Mouse (Mus musculus): ENCODE results near the gene Plekha7. TPM values are rescaled to one million over a fixed set of nuclear protein-coding genes. Genes with fewer than 3 reads are reported as not detected.

Plekha7 gene
- total RNA-seq, 2 experiments from 2014 or later: 0.16 to 0.18 TPM

DNA sequence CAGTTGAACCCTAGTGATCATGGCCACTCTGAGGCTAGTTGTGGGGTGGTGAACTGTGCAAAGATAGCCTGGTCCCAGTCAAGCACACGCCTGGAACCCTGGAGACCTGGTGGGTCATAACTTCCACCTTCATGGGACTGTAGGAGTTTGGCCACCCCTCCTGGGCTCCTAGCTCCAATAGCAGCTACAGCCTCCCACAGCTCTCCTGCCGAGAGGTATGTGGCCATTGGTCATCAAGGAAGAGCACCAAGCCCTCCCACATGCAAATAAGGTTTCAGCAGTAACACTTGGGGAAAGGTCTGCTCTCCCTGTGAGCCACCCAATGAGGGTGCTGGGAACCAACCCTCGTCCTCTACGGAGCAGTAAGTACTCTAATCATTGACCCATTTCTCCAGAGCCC lies 55.7 kb downstream of the Plekha7 start:
- no peak for ATAC-seq (ENCODE audit: poor library complexity, severe bottlenecking)

DNA sequence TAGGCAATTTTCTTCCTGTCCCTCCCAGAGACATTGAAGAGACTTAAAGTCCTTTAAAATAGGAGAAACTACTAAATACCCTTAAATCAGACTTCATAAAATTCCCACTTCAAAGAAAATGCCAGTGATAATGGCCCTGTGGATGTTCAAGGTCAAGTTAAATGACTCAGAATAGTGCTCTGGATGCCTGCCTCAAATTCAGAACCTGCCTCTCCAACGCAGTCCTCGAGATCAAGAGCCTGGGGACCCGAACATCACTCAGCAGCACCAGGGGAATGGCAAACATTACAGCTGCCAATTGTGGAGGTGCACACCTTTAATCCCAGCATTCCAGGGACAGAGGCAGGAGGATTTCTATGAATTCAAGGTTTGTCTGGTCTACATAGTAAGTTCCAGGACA lies 56.7 kb downstream of the Plekha7 start:
- no peak for ATAC-seq (ENCODE audit: poor library complexity, severe bottlenecking)

DNA sequence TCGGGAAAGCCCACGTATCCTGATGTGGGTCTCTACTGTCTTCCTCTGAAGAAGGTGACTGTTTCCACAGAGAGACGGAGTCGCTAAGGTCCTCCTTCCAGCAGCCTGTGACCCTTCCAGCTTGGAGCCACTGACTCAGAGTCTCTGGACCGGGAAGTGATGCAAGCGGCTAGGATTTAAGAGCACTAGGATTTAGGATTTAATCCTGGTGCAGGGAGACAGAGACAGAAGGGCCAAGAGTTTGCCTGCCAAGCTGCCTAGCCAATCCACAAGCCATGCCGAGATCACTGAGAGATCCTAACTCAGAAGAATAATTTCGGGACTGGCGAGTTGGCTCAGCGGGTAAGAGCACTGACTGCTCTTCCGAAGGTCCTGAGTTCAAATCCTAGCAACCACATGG lies 59.6 kb downstream of the Plekha7 start:
- no peak for ATAC-seq (ENCODE audit: poor library complexity, severe bottlenecking)

DNA sequence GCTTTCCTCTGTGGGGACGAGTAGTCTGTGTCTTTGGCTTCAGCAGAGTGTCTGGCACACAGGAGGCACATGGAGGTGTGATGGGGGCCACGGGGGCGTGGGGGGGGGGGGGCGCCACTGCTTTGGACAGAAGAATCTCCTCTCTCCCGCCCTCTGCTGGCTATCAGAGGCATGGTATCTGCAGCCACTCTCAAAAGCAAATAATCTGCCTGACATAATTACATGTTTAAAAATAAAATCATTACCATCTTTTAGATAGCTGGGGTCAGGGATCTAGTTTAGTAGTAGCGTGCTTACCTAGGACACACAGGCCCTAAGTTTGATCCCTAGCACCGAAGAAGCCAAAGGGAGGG lies 60.8 kb downstream of the Plekha7 start:
- no peak for ATAC-seq (ENCODE audit: poor library complexity, severe bottlenecking)

DNA sequence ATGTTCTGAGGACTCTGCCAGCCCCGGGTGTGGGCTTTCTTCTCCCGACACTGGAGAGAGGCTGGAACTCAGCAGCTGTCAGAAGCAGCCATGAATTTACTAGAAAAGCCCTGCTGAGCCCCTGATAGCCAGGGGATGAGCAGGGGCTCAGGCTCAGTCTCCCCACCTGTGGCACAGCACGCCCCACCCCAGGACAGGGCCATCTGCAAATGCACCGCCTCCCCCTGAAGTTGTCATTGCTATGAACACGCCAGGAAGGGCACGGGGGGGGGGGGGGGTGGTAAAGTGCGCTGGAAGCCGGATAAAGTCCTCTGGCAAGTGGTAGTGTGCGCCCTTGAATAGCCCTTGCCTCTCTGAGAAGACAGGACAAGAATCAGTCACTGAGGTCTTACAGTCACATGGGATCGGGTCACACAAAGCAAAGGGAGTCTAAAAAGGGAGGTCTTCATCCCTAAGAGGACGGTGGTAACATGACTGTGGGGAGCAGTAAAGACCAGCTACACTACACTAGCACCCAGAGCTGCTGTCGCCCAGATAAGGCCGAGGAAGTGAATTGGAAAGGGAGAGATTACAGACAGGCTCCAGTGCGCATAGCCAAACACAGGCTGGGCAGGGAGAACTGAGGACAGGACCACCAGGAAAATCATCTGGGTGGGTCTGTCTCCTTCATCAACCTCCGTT lies 61.3 kb downstream of the Plekha7 start:
- no peak for ATAC-seq (ENCODE audit: poor library complexity, severe bottlenecking)

DNA sequence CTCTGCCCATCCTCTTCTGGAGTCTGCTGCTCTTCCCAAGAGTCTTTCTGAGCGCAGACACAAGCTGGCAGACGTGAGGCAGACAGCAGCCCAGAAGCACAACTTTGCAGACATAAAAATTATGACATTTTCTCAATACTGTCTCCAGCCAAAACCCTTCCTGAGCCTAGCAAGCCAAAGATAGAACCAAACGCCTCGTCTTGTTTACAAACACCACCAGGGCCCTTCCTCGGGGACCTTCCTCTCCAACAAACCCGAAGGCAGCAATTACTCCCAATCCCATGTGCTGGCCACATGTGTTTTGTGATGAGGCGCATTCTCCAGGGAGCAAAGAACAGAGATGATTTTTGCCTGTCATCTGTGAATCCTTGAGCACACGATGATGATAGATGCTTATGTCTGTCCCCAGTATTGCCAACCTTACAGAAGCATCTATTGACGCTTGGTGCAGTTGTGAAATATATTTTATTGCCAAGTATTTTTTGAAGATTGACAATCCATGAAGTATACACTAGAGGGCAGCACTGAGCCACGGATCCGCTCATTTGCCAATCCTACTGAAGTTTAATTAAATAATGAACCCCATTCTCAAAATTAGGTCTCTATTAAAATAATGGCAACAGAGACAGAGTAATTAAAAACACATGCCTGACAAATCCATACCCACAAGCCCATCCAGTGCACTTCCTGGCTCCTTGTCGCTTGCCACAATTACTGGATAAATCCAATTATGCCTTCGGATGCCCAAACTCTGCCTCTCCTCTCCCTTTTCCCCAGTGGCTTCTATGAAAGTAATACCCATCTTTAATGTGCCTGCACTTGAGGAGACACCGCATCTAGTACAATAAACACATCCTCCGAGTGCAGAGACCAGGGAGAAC lies 62.1 kb downstream of the Plekha7 start:
- ATAC-seq (ENCODE audit: poor library complexity, severe bottlenecking): peak; percentile 67

DNA sequence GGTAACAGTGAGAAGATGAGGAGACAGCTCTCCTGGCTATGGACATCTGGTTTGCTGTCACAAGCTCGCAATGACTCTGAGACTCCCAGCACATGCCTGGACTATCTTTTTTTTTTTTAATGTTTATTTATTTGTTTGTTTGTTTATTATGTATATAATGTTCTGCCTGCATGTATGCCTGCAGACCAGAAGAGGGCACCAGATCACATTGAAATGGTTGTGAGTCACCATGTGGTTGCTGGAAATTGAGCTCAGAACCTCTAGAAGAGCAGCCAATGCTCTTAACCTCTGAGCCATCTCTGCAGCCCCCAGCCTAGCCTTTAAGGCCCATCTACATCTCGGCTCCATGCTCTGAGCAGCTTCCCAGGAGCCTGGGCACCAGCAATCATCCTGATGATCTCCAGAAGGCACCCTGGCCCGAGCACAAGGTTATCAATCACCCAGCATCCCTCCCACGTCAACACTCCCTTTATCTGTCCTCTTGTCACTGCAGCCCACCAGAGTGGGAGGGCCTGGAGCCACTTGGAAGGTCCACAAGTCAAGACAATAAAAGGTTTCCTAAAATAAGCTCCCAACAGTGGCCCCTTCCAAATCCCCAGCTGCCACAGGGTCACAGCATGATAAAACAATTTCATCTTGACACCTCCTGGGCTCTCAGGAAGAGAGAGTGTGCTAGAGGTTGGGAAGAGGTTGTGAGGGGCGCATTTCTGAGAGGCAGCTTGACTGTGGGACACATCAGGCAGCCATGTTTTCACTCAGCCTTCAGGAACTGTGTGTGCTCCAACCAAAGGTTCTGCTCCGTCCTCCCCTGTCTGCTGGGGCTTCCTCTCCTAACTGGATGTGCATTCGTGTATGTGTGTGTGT lies 63.6 kb downstream of the Plekha7 start:
- no peak for ATAC-seq (ENCODE audit: poor library complexity, severe bottlenecking)

DNA sequence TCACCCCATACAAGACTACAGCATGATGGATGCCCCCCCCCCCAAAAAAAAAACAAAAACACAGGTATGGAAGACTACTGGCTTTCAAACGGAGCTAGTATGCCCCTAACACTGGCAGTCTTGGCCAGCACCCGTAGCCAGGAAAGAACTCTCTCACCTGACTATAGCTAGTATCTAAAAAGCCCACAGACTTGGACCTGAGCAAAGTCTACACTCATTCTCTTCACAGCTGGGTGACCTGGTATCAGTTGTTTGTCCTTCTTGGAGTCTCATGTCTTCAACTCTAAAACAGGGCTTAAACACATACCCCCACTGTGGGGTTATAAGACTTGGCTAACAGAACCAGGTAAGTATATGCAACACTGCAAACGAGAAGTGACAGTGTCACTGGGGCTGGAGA lies 65.4 kb downstream of the Plekha7 start:
- ATAC-seq (ENCODE audit: poor library complexity, severe bottlenecking): no peak

DNA sequence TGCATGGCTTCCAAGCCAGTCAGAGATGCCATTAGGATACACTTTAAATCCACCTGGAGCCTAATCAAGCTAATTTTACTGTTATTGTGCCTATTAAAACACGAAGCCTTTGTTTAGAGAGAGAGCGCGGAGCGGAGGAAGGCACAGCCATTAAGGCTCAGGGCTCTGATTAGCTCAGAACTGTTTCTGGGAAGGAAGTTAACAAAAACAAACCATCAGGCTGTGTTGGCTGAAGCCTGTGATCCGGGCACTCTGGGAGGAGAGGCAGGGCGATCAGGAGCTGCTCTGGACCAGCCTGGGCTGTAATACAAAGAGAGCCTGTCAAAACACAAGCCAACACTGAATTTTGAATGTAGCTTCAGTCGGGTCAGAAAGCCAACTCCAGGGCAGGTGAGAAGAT lies 66.6 kb downstream of the Plekha7 start:
- ATAC-seq (ENCODE audit: poor library complexity, severe bottlenecking): no peak

DNA sequence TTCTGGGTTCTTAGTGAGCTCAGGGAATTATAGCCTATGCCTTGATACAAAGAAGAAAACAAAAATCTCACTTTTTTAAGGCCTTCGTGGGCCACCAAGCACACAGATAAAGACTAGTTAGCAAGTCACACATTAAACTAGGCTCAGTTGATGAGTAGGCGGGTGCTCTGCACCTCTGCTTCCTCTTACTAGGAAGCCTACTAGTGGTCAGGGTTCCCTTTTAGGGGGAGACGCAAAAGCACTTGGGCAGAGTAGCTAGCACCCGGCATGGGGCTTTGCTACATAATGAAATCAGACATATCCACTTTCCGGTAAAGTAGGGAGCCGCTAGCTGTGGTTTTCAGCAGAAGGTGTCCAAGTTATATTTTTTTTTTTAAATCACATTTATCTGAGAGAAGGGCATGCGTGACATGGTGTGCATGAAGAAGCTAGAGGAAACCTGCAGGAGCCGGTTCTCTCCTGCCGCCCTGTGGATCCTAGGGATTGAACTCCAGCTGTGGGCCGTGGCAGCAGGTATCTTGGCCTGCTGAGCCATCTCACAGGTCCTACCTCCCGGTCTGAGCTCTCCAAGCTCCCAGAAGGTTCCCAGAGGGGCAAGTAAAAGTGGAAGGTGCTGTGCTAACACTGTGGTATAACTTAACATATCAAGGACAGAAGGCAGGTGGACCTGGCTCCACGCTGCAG lies 67.2 kb downstream of the Plekha7 start:
- no peak for ATAC-seq (ENCODE audit: poor library complexity, severe bottlenecking)

DNA sequence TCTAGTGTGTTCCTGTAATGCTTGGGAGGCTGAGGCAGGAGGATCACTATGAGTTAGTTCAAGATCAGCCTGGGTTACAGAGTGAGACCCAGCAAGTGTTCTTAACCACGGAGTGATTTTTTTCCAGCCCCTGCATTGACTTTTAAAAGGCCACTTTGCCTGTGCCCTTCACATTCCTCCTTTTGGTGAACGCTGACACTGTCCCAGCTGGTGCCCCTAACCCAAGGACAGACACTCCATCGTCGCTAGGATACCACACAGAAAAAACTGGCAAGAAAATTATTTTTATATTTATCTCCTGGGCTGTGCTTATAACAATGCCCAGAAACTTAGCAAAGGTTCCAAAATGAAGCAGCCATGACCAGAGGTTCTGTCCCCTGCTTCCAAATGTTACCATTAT lies 67.8 kb downstream of the Plekha7 start:
- ATAC-seq (ENCODE audit: poor library complexity, severe bottlenecking): no peak

DNA sequence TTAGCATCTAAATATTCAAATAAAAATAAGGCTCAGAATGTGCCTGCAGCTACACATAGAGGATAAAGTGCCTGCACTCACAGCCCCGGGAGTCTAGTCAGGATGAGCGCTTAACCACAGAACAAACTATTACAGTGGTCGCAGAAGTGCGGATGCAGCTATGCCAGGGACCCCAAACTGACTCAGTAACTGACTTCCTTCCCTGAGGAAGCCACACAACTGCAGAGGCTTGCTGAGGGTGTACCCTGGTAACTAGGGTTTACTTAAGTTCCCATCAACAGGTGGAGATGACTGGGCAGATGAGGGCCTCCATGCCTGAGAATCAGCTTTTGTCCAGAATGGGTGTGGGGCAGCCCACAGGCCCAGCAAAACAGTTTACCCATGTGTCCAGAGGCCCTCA lies 69.9 kb downstream of the Plekha7 start:
- no peak for ATAC-seq (ENCODE audit: poor library complexity, severe bottlenecking)

DNA sequence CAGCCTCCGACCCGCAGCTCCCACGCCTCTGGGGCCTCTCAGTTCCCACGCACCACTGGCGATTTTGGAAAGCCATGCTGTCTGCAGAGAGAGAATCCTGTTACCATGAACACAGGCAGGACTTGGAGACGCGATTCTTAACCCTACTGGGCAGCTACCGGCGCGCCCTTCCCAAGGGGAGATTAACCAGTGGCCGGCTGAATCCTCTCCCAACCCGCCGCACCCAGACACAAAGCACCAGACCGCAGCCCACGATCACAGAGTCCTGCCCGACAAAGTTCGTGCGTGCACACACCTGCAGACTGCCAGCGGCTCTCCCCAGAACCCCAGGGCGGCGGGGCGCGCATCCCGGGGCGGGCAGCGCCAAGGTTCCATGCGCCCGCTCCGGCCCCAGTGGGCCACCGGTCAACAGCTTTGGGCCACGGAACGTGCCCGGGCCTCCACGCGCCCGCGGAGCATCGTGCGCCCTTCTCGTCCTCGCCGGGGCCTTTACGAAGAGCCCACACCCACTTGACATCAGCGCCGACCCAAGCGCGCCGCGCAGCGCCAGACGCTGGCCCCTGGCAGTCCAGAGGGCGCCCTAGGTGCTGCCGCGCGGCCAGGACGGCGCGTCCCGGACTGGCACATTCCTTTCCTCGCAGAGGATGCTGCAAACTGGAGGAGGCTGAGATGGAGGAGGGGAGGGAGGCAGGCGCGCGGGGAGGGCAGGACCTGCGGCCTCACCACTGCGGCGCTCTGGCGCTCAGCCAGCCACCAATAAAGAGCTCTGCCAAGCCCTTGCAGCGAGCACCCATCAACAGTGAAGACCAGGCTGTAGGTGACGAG lies 70.8 kb downstream of the Plekha7 start:
- no peak for ATAC-seq (ENCODE audit: poor library complexity, severe bottlenecking)

DNA sequence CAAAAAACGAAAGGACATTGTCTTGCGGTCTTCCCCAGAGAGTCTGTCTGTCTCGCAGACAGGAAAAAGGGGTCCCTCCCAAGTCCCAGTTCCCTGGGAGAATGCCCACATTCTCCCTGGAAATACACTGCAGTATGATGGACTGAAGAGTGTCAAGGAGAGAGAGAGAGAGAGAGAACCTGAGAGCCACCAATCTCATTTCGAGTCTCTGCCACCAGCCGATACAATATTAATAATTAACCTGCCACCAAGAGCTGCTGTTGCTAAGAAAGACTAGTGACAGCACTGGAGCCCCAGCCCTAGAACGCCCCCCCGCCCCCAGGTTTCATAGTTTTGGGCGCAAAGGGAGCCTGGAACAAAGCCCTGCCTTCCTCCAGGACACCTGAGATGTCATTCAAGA lies 71.6 kb downstream of the Plekha7 start:
- ATAC-seq (ENCODE audit: poor library complexity, severe bottlenecking): no peak

DNA sequence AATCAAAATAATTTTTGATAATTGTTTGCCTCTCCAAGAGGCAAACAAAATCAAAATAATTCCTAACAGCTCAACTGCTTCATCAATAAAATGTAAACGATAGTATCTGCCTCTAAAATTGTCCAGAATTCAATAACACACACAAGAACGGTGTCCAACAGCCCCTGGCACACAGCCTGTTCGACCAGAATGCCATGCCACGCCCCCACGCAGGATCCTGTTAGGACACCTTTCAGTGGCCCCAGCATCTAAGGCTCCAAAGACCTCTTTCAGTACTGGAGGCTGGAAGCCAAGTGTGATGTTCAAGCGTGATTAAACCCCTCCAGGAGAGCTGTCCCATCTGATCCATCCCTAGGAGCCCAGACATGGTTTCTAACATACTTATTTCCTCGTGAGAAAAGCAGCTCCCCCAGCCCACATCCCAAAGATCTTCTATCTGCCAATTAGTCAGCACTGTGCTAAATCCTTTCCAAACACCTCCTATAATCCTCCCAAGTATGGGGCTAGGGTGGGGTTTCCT lies 73.8 kb downstream of the Plekha7 start:
- no peak for ATAC-seq (ENCODE audit: poor library complexity, severe bottlenecking)

DNA sequence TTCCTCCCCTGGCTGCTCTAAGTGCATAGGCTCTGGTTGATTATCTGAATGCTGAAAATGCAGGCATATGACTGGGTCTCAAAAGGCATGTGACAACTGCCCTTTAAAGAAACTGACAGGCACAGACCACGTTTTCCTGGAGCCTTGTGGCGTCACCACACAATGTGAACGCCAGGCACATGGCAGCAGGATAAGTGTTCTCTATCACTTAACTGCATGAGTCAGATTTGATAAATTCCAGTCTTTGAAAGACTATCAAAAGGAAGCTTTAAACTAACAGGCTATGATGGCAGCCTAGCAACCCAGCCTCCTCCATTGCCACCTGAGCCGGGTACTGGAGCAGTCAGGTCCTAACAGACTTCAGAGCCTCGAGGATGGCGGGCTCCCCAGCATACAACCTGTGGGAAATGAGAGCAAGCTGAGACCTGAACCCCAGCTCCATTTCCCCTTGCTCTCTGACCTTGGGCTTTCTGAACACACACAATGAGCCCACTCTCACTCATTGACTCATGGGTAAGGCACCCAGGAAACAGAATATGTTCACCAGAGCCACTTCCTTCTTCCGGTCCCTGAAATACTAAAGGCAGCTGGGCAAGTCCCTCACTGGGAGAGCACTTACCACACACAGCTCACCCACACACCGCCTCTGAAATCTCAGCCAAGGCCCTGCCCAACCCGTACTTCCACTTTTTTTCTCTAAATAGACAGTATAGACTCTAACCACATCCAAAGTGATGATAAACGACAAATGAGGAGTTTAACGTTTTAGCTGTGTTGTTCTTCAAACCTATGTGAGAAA lies 77.2 kb downstream of the Plekha7 start:
- peak; percentile 96 for ATAC-seq (ENCODE audit: poor library complexity, severe bottlenecking)

DNA sequence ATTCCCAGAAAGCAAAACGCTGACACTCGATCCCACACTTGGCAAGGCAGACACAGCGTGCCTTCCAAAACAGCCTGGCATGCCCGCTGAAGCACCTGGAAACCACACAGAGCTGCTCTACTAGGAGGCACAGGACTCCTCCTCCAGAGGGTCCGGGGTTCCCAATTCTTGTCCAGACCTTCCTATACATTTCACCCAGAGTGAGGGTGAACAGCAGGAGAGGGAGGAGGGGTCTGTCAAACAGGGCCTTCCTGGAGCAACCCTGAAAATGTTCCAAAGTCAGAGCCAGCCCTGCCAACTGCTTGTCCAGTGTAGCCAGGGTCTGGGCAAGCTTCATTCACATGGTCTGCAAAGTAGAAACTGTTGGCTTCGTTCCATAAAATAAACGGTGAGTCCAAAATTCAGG lies 81.3 kb downstream of the Plekha7 start:
- no peak for ATAC-seq (ENCODE audit: poor library complexity, severe bottlenecking)

DNA sequence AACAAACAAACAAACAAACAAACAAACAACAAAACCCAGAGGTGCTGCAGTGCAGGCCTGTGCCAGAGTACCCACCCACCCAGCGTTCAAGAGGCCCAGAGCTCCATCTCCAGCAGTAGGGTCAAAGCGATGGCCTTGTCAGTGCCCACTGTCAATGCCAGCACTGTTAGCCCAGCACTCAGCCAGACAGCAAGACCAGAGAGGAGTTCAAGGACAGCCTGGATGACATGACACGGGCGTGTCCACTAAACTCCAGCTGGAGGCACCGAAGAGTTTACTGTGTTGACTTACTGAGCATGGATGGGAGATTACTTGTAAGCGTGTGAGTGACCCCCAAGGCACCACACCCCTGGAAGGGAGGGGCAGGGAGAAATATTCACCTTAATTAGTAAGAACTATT lies 81.9 kb downstream of the Plekha7 start:
- ATAC-seq (ENCODE audit: poor library complexity, severe bottlenecking): no peak

DNA sequence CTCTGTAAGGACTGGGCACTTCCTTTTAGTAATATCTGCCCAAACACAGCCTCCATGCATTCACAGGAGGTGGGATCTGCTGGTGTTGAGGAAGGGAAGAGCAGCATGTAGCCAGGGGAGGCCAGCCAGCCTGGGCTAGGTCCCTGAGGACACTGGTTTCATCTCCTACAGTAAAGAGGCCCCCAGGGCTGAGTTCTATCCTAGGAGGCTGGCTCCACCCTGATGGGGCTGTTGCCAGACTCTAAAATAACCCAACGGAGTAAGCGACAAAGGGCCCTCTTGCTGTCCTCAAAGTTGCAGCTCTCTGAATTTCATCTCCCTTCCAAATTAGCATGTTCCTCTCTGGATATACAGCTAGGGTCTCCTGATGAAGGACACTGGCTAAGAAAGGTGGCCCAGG lies 83.6 kb downstream of the Plekha7 start:
- ATAC-seq (ENCODE audit: poor library complexity, severe bottlenecking): no peak

Data from megakaryocyte, adult 5-6 weeks (primary cell).